Mouse (Mus musculus) brown adipose tissue, adult 24 weeks (tissue): ENCODE measurements around the gene Slc2a1. TPM values are rescaled to one million over a fixed set of nuclear protein-coding genes. Genes with fewer than 3 reads are reported as not detected.

Experiments
- H3K27ac ChIP-seq: fragments of 200-500 bp; replicated peaks from 2 replicates; pipeline ENCODE4 v1.5.1; 2012; ENCODE audit warnings: low read depth, mild to moderate bottlenecking, low read length
- H3K4me1 ChIP-seq: fragments of 200-500 bp; 2 replicates; pipeline ENCODE4 v1.6.1; 2012; ENCODE audit warnings: low read length, mixed read lengths; ENCODE audit not compliant: control insufficient read depth, insufficient read depth, insufficient read length
- H3K4me3 ChIP-seq: fragments of 200-500 bp; 2 replicates; pipeline ENCODE4 v1.5.1; 2012; ENCODE audit warnings: low read depth, mild to moderate bottlenecking, low read length, moderate library complexity; ENCODE audit not compliant: insufficient read depth
- polyA plus RNA-seq: library from polyadenylated mRNA; stranded (reverse); fragments of >200 nt; gene quantifications from 2 replicates; pipeline ENCODE4 v1.2.4, GENCODE M21; 2012; ENCODE audit not compliant: missing spikeins, insufficient read depth, insufficient read length

The Slc2a1 gene
- polyA plus RNA-seq, 1 experiment = 2.8 TPM

GRCm38 (mm10) chr4:119111410-119111809, 2.9 kb downstream of the Slc2a1 start:
- peaks cover 3% of the 10 kb centered on the region; the same call in 1 of the 2 replicates for H3K4me1 ChIP-seq
- no peak overlapping the region for H3K4me3 ChIP-seq
- no peak overlapping the region for H3K27ac ChIP-seq

GRCm38 (mm10) chr4:119112256-119112885, 3.9 kb downstream of the Slc2a1 start:
- Histone ChIP-seq H3K27ac (no peak overlapping the region), H3K4me1 (peaks cover 3% of the 10 kb centered on the region), H3K4me3 (no peak overlapping the region)

- Histone ChIP-seq H3K27ac (no peak overlapping the region), H3K4me1 (peaks cover 2% of the 10 kb centered on the region), H3K4me3 (no peak overlapping the region)
These were observed 7.1 kb downstream of the Slc2a1 start for GRCm38 (mm10) chr4:119115611-119116070.

- H3K4me3 ChIP-seq = no peak overlapping the region
- no peak overlapping the region for H3K27ac ChIP-seq
- peaks cover 2% of the 10 kb centered on the region for H3K4me1 ChIP-seq
These were observed 7.8 kb downstream of the Slc2a1 start for GRCm38 (mm10) chr4:119116336-119116735.

- Histone ChIP-seq H3K27ac (no peak overlapping the region), H3K4me1 (peaks cover 2% of the 10 kb centered on the region), H3K4me3 (no peak overlapping the region)
These were observed 9.1 kb downstream of the Slc2a1 start for GRCm38 (mm10) chr4:119117571-119117970.

GRCm38 (mm10) chr4:119118659-119119077, 10.2 kb downstream of the Slc2a1 start:
- Histone ChIP-seq H3K4me1 (peaks cover 2% of the 10 kb centered on the region), H3K27ac (no peak overlapping the region), H3K4me3 (no peak overlapping the region)

- peaks cover 2% of the 10 kb centered on the region for H3K4me1 ChIP-seq
- no peak overlapping the region for H3K27ac ChIP-seq
- H3K4me3 ChIP-seq = no peak overlapping the region
These were observed 10.8 kb downstream of the Slc2a1 start for GRCm38 (mm10) chr4:119119354-119119753.

- H3K4me1 ChIP-seq = peaks cover 2% of the 10 kb centered on the region
These were observed 11.6 kb downstream of the Slc2a1 start for GRCm38 (mm10) chr4:119120095-119120494.

GRCm38 (mm10) chr4:119121249-119121648, 12.7 kb downstream of the Slc2a1 start:
- Histone ChIP-seq H3K27ac (no peak overlapping the region), H3K4me3 (no peak overlapping the region), H3K4me1 (peaks cover 2% of the 10 kb centered on the region)

More at GRCm38 (mm10) chr4:119120095-119120494, 11.6 kb downstream of the Slc2a1 start:
- Histone ChIP-seq H3K4me3 (no peak overlapping the region), H3K27ac (no peak overlapping the region)

GRCm38 (mm10) chr4:119124771-119125273, 16.3 kb downstream of the Slc2a1 start:
- Histone ChIP-seq H3K4me1 (0 out of 2 replicates have a peak, but pooled peaks cover 4% of the 10 kb centered on the region), H3K27ac (no peak overlapping the region), H3K4me3 (no peak overlapping the region)

GRCm38 (mm10) chr4:119125577-119126270, 17.2 kb downstream of the Slc2a1 start:
- no peak overlapping the region for H3K27ac ChIP-seq
- no peak overlapping the region for H3K4me3 ChIP-seq
- H3K4me1 ChIP-seq = 0 out of 2 replicates have a peak, but pooled peaks cover 4% of the 10 kb centered on the region

GRCm38 (mm10) chr4:119127229-119127628, 18.7 kb downstream of the Slc2a1 start:
- 0 out of 2 replicates have a peak, but pooled peaks cover 4% of the 10 kb centered on the region for H3K4me1 ChIP-seq
- H3K4me3 ChIP-seq = no peak overlapping the region
- H3K27ac ChIP-seq = no peak overlapping the region

- Histone ChIP-seq H3K27ac (no peak overlapping the region), H3K4me3 (no peak overlapping the region), H3K4me1 (0 out of 2 replicates have a peak, but pooled peaks cover 4% of the 10 kb centered on the region)
These were observed 20.0 kb downstream of the Slc2a1 start for GRCm38 (mm10) chr4:119128547-119128946.

- Histone ChIP-seq H3K4me3 (no peak overlapping the region), H3K4me1 (0 out of 2 replicates have a peak, but pooled peaks cover 4% of the 10 kb centered on the region), H3K27ac (no peak overlapping the region)
These were observed 20.6 kb downstream of the Slc2a1 start for GRCm38 (mm10) chr4:119129096-119129495.

- Histone ChIP-seq H3K4me1 (0 out of 2 replicates have a peak, but pooled peaks cover 4% of the 10 kb centered on the region), H3K27ac (no peak overlapping the region), H3K4me3 (no peak overlapping the region)
These were observed 22.8 kb downstream of the Slc2a1 start for GRCm38 (mm10) chr4:119131189-119131910.
